Mouse (Mus musculus) left cerebral cortex, postnatal 36 days (tissue): ENCODE measurements around the gene Slit3. TPM values are rescaled to one million over a fixed set of nuclear protein-coding genes. Genes with fewer than 3 reads are reported as not detected.
A peak's percentile ranks its signal among the peaks of the same experiment; 100 is the strongest.

ENCODE experiments used
- DNase-seq, 2 experiments: peaks; one replicate each; pipeline ENCODE4 v3.0.0; 2021 to 2022; ENCODE audit warnings: low spot score in 2 of 2, mixed read lengths in 1 of 2
- intact Hi-C: fragments of 180-260 bp; cut with DNase I; formaldehyde crosslinking; loops from one replicate; pipeline ENCODE4 v1.15.1; 2025
- total RNA-seq, 2 experiments: library from RNA; stranded (reverse); gene quantifications; 2 replicates each; pipeline ENCODE4 v1.2.3; 2021

Gene Slit3
- total RNA-seq, 2 experiments from 2014 or later: 43.7 to 71.5 TPM

DNA sequence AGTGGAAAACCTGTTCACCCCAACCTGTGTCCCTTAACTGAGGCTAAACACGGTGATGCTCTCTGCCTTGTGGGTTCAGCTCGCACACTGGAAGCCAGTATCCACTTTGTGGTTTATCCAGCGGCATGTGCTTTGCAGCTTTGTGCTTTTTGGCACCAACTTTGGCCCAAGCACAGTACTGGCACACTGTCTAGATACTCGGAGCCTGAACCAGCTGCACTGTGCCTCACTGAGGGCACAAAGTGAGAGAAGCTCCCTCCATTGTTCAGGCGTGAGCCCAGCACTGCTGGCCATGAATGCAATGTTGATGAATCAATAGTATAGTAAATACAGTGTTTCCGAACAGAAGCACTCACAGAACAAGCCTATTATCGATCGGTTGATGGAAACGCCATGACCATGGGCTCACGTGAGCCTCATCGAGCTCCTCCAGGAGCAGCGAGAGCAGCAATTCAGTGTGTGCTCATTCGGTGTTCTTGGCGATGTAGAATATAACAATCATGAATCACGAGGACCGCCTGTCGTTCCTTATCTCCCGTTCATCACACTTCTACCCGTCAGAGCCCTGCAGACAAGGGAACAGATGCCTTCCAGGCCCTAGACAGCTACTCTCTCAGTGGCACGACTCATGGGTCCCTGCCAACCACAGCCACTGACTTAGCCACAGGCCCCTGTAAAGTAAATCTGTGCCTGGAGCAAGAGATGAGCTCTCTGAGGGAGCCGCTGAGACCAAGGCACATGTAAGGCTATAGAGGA lies 503.7 kb downstream of the Slit3 start:
- no peak for DNase-seq
- intact Hi-C loops: no loop called here

DNA sequence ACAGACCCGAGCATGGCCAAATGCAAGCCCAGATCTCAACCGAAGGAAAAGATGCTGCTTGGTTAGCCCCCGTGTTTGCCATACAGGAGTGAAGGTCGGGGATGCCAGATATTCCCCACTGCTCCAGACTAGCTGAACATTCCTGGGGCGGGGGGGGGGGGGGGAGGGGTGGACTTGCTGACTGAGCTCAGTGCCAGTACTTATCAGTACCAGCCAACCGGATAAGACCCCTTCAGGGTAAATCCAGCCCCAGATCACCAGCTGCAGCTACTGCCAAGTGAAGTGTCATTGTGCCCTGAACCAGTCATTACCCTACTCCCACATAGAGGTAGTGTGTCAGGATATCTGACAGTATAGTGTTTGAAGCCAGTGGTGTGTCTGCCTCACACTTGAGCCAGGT lies 504.6 kb downstream of the Slit3 start:
- intact Hi-C loops: no loop called here
- DNase-seq: no peak

- no peak for DNase-seq
- intact Hi-C loops: no loop called here
These were observed 505.3 kb downstream of the Slit3 start for GRCm38 (mm10) chr11:35626161-35626885.

DNA sequence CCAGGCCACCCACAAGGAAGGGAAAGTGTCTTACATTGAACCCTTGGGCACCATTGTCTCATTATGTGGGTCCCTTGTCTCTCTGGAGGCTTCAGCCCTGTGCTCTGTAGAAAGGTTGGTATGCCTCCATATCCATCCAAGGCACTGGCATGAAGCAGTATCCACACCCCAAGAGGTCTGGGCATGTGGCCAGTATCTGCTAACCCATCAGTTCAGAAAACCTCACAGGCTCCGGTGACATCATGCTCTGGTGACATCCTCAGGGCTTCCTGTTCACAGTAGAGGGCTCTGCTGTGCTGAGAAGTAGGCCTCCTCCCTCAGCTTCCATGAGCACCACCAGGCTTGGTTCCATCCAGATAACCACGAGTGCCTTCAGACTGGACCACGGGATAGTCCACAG lies 506.8 kb downstream of the Slit3 start:
- DNase-seq: no peak
- intact Hi-C loops: no loop called here

GRCm38 (mm10) chr11:35632262-35632661 lies 511.2 kb downstream of the Slit3 start:
- intact Hi-C loops: no loop called here

DNA sequence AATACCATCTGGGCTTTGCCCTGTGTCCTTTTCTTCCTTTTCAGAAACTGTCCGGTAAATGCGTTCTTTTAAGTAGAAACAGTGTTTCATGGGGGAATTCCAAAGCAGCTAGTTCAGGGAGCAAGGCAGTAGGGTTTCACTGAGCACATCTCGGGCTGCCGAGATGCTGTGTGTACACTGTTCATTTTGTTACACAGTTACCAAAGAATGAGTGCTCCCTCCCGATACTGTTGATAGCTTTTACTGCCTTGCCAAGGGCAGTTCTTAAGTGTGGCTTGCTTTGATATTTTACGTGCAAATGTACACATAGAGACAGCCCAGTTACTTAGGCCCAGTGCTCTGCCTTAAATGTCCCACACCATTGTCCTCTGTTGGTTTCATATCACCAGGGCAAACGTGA lies 516.1 kb downstream of the Slit3 start:
- no peak for DNase-seq
- intact Hi-C loops: no loop called here

More at GRCm38 (mm10) chr11:35632262-35632661, 511.2 kb downstream of the Slit3 start:
- DNase-seq: no peak

- intact Hi-C loops: no loop called here
- DNase-seq: no peak
These were observed 517.9 kb downstream of the Slit3 start for GRCm38 (mm10) chr11:35638862-35639384.

GRCm38 (mm10) chr11:35639428-35639827 lies 518.4 kb downstream of the Slit3 start:
- intact Hi-C loops: no loop called here
- no peak for DNase-seq

DNA sequence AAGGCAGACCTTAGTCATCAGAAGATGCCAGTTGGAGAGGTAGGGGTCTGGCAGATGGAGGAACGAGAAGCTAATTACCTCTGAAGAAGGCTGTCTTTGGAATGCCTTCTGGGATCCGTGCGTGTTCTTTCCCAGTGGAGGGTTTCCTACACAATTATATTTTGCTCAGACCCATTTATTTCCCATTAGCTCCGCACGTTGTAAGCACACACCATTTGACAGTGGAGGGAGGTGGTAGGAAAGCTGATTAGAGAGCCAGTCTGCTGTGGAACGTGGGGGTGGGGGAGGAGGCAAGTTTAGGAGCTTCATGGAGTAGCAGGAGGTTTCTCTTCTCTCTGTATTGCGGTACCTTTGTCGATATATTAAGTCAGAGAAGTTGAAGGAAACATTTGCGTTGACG lies 530.3 kb downstream of the Slit3 start:
- no peak for DNase-seq
- intact Hi-C loops: no loop called here

DNA sequence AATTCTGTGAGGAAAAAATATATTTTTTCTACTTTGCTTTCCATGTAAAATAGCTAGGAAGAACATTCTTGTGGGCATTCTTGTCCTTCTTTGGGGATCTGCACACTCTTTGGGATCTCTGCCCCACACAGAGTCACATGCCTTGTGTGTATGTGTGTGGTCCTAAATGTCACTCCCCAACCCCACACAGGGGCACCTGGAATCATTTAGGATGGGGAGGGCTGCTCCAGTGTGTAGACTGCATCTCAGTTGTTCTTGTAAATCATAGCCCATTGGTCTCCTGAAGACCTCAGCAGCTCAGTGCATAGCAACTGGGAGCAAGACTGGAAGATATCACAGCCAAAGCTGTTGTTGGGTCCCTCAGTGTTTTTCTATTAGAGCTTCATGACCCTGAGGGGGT lies 534.8 kb downstream of the Slit3 start:
- intact Hi-C loops: no loop called here

DNA sequence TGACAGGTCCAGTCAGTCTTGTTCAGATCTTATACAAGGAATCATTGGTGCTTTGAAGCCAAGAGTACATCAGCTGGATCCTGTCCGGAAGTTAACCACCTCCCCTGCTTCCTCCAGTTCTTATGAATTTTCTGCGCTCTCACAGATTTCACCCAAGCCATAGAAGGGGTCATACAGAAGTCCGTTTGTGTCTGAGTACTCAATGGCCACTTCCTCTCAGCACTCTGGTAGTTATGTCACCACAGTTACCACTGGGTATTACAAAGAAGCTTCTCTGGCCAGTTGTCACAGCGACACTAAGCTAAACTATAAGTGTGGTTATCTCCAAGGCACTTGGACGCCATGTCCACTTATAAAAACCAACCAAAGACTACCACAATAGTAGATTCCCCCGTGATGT lies 536.6 kb downstream of the Slit3 start:
- intact Hi-C loops: no loop called here
- no peak for DNase-seq

More for the DNA sequence above, 534.8 kb downstream of the Slit3 start:
- DNase-seq: no peak

DNA sequence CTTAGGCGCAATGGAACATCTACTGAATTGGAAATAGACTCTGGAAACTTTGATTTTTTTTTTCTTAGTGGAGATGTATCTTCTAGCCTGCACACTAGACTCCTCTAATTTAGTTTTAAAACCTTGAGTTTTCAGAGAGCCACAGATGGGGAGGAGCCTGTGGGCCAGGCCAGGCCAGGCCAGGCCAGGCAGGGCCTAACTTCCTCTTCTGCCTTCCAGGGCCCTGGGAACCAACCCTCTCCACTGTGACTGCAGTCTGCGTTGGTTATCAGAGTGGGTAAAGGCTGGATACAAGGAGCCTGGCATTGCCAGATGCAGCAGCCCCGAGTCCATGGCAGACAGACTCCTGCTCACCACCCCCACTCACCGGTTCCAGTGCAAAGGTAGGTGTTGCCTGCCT lies 539.9 kb downstream of the Slit3 start:
- DNase-seq: no peak
- intact Hi-C loops: no loop called here

- DNase-seq: no peak
- intact Hi-C loops: no loop called here
These were observed 541.9 kb downstream of the Slit3 start for GRCm38 (mm10) chr11:35662945-35663344.

DNA sequence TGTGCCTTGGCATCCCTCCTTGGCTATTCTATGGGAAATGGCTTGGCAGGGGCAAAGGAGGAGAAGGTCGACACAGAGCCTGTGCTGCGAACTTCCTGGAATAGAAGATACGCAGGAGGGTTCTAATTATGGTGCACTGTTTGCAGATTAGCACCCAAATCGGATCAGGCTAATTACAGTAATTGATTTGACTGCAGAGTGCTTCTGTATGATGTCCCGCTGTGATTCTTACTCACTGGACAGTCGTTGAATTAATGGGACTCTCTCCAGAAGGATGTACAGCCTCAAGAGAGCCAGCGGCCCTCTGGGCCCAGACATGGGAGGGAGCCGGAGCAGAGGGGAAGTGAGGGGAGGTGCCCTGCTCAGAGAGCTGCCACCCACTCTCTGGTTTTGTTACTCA lies 542.6 kb downstream of the Slit3 start:
- intact Hi-C loops: loop anchor here (2.0 kb wide), 1 partner anchor 211 kb away; no protein-coding TSS in a partner anchor

GRCm38 (mm10) chr11:35664991-35665390 lies 544.0 kb downstream of the Slit3 start:
- intact Hi-C loops: loop anchor here (2.0 kb wide), 1 partner anchor 212 kb away; no protein-coding TSS in a partner anchor
- DNase-seq: peak; percentile 36 to 45

More for the DNA sequence above, 542.6 kb downstream of the Slit3 start:
- no peak for DNase-seq

DNA sequence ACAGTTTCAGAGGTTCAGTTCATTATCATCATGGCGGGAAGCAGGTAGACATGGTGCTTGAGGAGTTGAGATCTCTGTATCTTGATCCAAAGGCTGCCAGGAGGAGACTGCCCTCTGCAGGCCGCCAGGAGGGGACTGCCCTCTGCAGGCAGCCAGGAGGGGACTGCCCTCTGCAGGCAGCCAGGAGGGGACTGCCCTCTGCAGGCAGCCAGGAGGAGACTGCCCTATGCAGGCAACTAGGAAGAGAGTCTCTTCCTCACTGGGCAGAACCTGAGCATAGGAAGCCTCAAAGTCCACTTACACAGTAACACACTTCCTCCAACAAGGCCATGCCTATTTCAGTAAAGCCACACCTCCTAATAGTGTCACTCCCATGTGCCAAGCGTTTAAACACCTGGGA lies 546.4 kb downstream of the Slit3 start:
- no peak for DNase-seq

DNA sequence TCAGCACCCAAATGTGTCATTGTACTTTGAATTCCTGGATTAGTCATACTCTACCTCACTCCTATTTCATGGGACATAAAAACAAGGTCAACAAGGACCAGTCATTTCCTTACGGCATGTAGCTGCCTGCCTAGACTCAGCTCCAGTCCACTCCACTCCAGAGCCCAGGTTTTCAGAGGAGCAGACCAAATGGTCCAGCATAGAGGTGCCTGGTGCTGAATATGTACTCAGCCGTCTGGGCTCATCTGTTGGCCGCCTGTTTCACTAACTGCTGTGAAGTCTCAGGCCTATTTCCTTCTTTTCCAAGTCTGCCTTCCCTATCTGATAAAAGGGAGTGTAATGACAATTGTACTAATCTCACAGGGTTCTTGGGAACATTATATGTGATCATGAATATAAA lies 547.1 kb downstream of the Slit3 start:
- DNase-seq: peak in 1 of 2 experiments; percentile 46
- intact Hi-C loops: no loop called here

More for the DNA sequence above, 546.4 kb downstream of the Slit3 start:
- intact Hi-C loops: no loop called here

DNA sequence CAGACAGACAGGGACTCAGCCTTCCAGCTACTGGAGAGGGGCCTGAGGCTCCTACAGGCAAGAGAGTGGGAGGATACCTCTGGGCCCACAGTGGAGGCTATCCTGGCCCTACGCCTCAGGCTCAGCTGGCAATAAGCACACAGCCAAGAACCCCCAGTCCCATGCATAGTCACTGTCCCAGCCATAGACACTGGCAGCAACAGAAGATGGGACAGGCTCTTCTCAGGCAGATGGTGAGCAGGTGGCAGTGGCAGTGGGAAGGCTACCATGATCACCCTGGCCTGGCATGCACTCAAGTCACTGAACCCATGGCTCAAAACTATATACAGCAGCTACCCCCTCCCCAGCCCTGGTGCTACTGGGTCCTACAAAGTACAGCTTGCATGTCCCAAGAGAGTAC lies 547.7 kb downstream of the Slit3 start:
- DNase-seq: peak in 1 of 2 experiments; percentile 46
- intact Hi-C loops: no loop called here

DNA sequence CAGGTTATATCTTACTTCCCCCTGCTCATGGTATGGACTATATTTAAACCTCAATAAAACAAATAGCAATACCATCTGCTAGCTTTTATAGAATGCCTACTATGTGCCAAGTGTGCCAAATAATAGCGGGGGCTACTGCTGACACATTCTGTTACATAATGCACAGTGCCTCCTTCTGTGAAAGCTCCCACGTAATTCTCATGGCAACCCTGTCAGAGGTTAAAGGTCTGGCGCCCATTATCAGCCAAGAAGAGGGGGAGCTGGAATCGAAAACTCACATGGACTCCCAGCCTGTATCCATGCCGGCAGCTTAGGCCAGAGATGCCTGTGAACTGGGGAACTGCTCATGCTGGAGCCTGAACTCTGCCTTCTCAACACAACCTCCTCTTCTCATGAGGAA lies 548.5 kb downstream of the Slit3 start:
- intact Hi-C loops: no loop called here
- DNase-seq: no peak

DNA sequence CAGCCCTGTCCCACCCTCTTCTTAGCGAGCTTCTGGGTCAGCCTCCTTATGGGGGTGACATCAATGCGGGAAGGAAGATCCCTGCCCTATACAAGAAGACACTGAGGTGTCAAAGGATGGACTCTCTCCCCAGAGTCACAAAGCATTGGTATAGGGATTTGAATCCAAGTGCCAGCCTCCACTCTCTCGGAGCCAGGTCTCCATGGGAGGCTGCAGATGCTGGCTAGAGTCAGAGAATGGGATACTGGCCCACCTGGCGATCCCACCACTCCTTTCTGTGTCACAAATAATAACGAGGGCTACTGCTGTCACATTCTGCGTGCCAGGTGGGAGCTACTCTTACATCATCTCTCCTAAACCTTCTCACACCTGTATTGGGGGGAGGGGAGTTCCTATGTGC lies 549.2 kb downstream of the Slit3 start:
- intact Hi-C loops: no loop called here
- no peak for DNase-seq

DNA sequence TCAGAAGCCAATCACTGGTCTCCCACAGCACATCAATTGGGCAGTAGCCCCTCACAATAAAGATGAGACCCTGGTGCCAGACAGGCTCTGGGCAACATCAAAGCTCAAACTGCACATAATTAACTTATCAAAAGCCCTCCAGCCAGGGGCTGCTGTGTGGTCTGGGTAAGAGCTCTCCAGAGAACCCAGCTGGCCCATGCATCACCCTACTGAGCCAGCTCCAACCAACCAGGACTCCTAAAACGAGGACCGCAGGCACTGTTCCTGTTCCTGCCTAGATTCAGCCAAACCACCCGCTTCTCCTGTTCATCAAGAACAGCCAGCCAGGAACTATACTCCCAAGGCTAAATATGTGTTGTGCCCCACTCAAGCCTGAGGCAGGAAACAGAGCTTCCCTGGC lies 549.7 kb downstream of the Slit3 start:
- DNase-seq: no peak
- intact Hi-C loops: no loop called here
